Mouse (Mus musculus) left cerebral cortex, adult 11 months (tissue): Measurements from ENCODE around the gene Ogfrl1.

ENCODE experiments used
- DNase-seq: peaks from one replicate; pipeline ENCODE4 v3.0.0; 2022; ENCODE audit warnings: low spot score

Gene Ogfrl1

DNA sequence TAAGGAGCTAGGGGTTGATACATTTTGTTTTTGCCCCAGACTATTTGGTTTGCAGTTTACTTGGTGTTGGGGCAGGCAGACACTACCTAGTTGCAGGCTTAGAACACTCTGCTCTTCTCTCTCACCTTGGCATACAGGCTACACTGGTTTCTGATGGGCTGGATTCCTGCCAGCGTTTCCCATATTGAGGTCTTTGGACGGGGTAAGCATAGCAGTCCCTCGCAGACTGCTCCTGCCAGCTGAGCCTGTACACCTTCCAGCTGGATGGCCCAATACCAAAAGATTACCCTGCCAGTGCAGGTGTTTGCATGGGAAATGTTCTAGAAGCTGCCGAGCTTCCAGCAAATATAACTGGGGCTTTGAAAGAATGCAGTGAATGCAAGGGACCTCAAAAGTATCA lies 45.8 kb downstream of the Ogfrl1 start:
- no peak for DNase-seq

DNA sequence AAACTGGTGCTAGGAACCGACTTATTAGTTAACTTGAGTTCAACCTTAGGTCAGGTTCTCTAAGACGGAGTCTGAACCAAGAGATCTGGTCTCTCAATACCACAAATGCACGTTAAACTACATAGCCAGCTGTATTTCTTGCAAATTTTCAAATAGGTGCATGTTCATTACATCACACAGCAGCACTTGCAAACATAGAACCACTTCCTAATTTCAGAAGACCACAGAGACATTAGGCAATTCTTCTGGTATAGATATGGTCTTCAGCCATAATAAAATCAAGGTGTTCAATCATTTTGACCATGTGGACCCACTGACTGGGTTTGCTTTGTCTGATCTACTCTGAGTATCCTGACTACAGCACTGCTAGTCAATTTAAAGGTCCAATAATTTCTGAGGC lies 51.9 kb downstream of the Ogfrl1 start:
- DNase-seq = no peak

DNA sequence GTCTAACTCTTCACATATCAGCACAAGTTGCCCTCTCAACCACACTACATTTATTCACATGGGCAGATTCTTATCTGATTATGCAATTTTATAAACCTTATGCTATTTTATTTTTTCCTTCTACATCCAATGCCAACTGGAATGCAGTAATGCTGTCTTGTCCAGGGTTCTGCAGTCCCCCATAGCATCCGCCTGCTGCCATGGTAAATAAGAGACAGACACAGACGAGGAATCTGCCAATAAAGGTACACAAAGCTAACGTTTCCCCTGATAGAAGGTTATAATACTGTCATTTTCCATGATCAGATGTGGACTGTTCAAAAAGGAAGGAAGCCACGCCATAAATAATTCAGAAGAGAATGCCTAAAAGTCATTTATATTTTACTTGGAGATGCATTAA lies 54.7 kb downstream of the Ogfrl1 start:
- DNase-seq = no peak

DNA sequence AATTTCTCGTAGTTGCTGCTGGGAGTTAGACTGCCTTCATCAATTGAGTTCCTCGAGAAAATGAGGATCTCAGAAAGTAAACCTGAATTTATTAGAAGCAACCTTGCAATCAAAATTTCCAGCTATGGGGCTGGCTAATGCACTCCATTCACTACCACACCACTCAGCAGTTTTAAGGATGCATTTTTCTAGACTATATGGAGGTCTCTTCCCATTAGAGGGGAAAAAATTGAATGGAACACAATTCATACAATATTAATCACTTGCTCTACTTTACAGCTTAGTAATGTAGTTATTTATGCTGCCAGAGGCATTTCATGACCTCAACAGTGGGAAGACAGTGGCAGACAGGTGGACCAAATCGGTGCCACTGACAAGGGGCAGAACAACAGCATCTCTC lies 55.3 kb downstream of the Ogfrl1 start:
- no peak for DNase-seq

DNA sequence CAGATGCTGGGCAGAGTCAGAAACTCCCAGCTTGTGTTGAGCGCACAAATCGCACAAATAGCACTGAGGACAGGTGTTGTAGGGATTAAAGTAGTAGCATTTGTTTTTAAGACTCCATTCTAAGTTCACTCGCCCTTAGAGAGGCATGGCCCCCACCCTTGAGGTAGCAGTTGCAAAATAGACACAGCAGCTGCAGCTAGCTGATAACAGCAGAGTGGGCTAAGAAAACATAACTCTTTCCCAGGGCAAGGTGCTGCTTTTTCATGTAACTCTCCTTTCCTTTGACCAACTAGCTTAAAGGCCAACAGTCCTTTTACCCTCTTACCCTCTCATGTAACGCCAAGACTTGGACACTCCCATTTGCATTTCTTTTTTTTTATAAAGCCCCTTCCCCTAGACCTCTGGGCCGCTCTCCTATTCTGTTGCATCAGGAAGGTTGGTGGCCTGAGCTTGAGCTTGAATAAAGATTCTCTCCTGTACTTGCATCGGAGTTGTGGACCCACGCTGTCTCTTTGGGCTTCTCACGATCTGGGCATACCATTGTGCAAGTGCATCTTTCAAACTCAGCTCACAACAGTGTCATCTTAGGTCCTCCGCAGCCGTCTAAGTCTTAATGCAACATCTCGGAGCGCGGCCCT lies 61.7 kb downstream of the Ogfrl1 start:
- DNase-seq = no peak

DNA sequence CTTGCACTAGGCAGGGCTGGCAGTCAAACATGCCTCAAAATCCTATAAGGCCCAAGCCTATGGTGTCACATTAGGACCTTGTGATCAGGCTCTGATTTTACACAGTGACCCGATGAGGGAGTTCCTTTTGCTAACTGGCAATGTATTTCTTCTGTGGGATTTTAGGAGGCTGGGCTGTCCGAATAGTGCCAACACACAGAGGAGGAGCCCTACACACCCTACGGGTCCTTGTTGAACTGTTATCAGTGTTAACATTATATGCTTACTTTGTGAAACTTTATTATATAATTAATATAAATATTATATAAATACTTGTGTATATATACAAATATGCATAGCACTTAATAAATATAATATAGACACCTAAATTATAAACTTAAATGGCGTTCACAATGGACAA lies 62.5 kb downstream of the Ogfrl1 start:
- DNase-seq = no peak

DNA sequence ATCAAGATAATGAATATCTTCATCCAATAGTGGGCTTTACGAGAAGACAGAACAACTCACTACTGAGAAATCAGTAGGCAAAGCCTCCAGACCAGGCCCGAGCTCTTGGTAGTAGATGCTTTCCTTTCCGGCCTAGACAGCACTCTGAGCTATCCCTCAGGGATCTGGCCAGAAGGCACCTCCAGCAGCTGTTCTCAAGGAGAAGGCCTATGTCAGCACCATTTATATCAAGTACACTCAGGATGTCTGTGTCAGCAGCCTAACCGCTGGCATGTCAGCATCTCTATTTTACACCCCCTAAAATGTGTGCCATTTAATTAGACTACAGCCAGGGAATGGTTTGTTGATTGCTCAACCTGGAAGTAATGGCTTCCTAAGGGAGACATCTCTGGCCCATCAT lies 65.4 kb downstream of the Ogfrl1 start:
- DNase-seq = no peak

DNA sequence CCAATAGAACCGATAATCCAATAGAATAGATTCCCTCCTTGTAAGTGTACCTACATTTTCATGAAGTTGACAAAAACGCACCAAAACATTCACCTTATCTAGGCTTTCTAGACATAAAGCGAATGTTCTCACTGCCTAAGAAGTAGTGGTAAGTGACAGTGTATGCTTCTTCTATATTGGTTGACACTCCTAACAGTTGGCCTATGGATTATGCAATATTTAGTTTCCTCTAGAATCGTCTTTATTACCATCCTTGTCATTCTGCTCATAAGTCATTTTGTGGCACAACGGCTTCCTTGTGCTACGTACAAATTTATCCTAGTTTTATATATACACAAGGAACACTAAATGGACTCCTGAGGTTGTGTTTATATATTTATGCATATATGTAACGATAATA lies 72.4 kb downstream of the Ogfrl1 start:
- no peak for DNase-seq

DNA sequence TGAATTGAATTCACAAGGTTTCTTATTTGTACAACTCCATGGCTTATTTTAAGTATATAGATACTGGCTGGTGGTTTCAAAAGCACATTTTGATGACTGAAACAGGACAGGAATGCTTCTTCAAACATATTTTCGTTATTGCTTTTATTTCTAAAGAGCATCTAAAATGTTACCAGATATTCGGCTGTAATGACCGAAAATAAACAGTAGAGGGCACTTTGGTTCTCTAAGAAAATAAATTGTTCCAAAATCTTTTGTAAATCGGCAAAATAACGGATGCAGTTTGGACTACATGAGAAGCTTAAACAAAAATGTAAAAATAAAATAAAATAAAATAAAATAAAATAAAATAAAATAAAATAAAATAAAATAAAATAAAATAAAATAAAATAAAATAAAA lies 73.3 kb downstream of the Ogfrl1 start:
- peak; percentile 37 for DNase-seq

DNA sequence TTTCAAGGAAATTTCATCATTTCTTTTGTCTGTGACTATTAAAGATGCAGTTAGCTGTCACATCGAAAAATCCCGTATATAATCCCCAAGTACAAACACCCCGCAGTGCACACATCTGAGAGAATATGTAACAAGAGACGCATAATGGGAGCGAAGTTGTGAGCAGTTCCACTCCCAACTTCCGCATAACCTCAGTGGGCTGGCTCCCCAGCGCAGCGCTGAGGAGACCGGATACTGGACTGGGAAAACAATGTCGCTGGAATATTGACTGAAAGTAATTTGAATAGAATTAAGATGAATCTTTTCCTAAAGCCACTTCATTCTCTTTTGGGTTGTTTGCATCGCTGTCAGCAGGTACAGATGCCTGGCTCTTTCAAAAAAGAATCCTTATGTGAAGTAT lies 74.3 kb downstream of the Ogfrl1 start:
- DNase-seq = no peak

DNA sequence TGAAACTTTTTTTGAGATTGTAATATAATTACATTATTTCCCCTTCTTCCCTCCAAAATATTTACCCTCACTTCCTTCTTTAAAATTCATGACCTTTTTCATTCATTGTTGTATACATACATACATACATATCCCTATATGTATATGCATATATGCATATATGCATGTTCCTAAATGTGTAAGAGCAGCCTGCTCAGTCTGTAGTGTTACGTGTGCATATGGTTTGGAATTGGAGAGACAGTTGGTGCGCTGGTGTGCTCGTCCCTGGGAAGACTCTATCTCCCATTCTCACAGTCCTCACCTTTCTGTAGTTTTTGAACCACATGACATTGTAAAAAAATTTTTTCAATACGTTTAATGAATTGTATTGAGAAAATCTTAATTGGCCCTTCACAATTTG lies 75.4 kb downstream of the Ogfrl1 start:
- no peak for DNase-seq

DNA sequence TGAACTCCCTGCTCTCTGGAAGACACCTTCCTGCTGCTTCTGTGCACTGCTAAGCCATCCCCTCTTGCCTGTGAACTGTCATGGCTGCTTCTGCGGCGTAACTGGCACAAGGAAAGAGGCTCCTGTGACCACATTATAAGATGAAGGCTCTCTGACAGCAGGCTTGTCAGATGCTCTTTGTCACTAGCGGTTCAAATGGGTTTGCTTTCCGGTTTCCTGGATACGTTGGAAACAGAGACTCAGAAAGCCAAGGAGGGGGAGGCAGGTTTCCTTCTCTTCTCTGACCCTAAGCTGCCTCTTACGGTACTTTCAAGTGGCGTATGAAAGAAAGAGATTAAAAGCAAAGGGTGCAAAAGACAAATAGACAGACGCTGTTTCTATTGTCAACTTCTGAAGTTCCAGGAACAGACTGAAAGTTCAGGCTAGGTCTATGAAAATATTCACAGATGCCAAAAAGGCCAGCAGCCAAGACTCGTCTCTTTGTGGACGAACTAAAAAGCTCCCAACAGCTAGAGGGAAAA lies 76.2 kb downstream of the Ogfrl1 start:
- no peak for DNase-seq

DNA sequence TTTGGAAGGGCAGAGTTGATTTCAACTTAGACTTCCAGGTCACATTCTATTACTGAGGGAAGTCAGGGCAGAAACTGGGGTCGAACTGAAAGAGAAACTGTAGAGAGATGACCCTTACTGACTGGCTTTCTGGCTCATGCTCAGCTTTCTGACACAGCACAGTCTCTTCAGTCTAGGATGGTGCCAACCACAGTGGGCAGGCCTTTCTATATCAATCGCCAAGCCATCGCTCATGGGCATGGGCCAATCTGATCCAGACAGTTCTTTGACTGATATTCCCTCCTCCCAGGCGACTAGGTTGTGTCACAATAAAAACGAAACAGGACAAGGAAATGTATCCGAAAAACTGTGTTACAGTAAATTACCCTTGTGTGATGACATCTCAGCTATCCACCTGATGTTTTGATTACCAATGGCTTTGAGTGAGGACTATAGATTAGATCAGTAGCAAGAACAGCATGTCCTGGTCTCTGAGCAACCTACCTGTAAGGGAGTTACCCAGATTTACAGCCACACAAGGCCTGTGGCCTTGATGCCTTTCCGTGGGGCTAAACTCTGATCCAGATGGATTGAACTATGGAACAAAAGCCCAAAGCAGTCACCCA lies 76.9 kb downstream of the Ogfrl1 start:
- DNase-seq = no peak
